Mouse (Mus musculus) heart, adult 2 months (tissue): ENCODE measurements around the gene Gm10964.

Experiments
- CTCF ChIP-seq: fragments of 200-600 bp; IDR thresholded peaks from 2 replicates; pipeline ENCODE4 v1.8.1; 2022; ENCODE audit warnings: antibody characterized with exemption, mild to moderate bottlenecking, moderate library complexity
- POLR2A ChIP-seq: fragments of 200-500 bp; IDR thresholded peaks from 2 replicates; pipeline ENCODE4 v1.6.1; 2011; ENCODE audit warnings: mild to moderate bottlenecking, low read depth, low read length, control low read depth; ENCODE audit not compliant: insufficient read depth

- TF ChIP-seq POLR2A (peak; percentile 90), CTCF (0 out of 2 replicates have a peak, but pooled peaks have one; percentile 8)
These were observed 52.3 kb downstream of the Gm10964 start, which contains the start of gene Hipk1 for GRCm38 (mm10) chr3:103791230-103792110.
